Mouse (Mus musculus) midbrain, postnatal 0 days (tissue): Measurements from ENCODE around the gene Naglu. TPM values are rescaled to one million over a fixed set of nuclear protein-coding genes. Genes with fewer than 3 reads are reported as not detected.

Experiments
- ATAC-seq: fragments of 200-750 bp; cut with Nextera tagmentation; 2 replicates; pipeline ENCODE4 v1.8.0; 2017; ENCODE audit warnings: moderate number of reproducible peaks, mild to moderate bottlenecking, moderate TSS enrichment, moderate library complexity; ENCODE audit not compliant: low FRiP score
- DNase-seq: peaks from one replicate; pipeline ENCODE4 v3.0.0-alpha.2; 2015; ENCODE audit warnings: low spot score
- H3K27ac ChIP-seq: fragments of 300-500 bp; sonication (generic); 2 replicates; pipeline ENCODE4 v1.5.1; 2014; ENCODE audit warnings: low read depth, mild to moderate bottlenecking, low read length, mixed read lengths
- H3K27me3 ChIP-seq: fragments of 300-500 bp; sonication (generic); 2 replicates; pipeline ENCODE4 v1.6.1; 2014; ENCODE audit warnings: low read length, control low read depth, mixed read lengths; ENCODE audit not compliant: insufficient read depth
- H3K36me3 ChIP-seq: fragments of 300-500 bp; sonication (generic); 2 replicates; pipeline ENCODE4 v1.6.1; 2014; ENCODE audit warnings: low read length, control low read depth, mixed read lengths; ENCODE audit not compliant: insufficient read depth
- H3K4me1 ChIP-seq: fragments of 300-500 bp; sonication (generic); 2 replicates; pipeline ENCODE4 v1.6.1; 2014; ENCODE audit warnings: mild to moderate bottlenecking, control low read depth, antibody characterized with exemption, low read length, mixed read lengths; ENCODE audit not compliant: insufficient read depth
- H3K4me2 ChIP-seq: fragments of 300-500 bp; sonication (generic); 2 replicates; pipeline ENCODE4 v1.6.1; 2014; ENCODE audit warnings: low read depth, mild to moderate bottlenecking, low read length, mixed read lengths; ENCODE audit not compliant: poor library complexity, severe bottlenecking
- H3K4me3 ChIP-seq: fragments of 300-500 bp; sonication (generic); 2 replicates; pipeline ENCODE4 v1.5.1; 2014; ENCODE audit warnings: low read depth, mild to moderate bottlenecking, low read length, moderate library complexity
- H3K9ac ChIP-seq: fragments of 300-500 bp; sonication (generic); replicated peaks from 2 replicates; pipeline ENCODE4 v1.6.1; 2014; ENCODE audit warnings: mild to moderate bottlenecking, low read length, moderate library complexity, mixed read lengths; ENCODE audit not compliant: poor library complexity, severe bottlenecking
- H3K9me3 ChIP-seq: fragments of 300-500 bp; sonication (generic); 2 replicates; pipeline ENCODE4 v1.6.1; 2016; ENCODE audit warnings: low read length, control low read depth
- CTCF ChIP-seq: IDR thresholded peaks from 2 replicates; pipeline ENCODE4 v1.5.1; 2016; ENCODE audit warnings: antibody characterized with exemption, mild to moderate bottlenecking
- WGBS: fragments of 180-500 bp; shearing (Covaris S2); extraction: QIAGEN DNeasy Blood & Tissue Kit; methylation state at CpG from one replicate; pipeline ENCODE4 v1.1.7; 2014; 5-methylcytosine and 5-hydroxymethylcytosine counted together
- polyA plus RNA-seq: library from polyadenylated mRNA; unstranded; fragments of >200 nt; fragmentation: Nextera tagmentation; extraction: Ambion mirVana; gene quantifications from 2 replicates; pipeline ENCODE4 v1.2.1, GENCODE M21; 2015
- total RNA-seq: library from RNA; depleted of rRNA; stranded (reverse); fragments of >200 nt; gene quantifications from 2 replicates; pipeline ENCODE4 v1.2.3, GENCODE M21; 2014

Naglu gene
- total and polyA plus RNA-seq, 2 experiments from 2014 or later: 16.6 to 22.2 TPM

- 91% methylated on average over 4 of the region's 4 CpGs for WGBS
- ATAC-seq (no peak), DNase-seq (no peak)
- no peak overlapping the region for H3K4me3 ChIP-seq
- H3K9ac ChIP-seq: no peak overlapping the region
- no peak overlapping the region for H3K27ac ChIP-seq
- H3K4me1 ChIP-seq: no peaks in the 10 kb centered on the region
- H3K27me3 ChIP-seq: no peaks in the 10 kb centered on the region
- peaks cover 89% of the 10 kb centered on the region for H3K36me3 ChIP-seq
- no peak overlapping the region for H3K4me2 ChIP-seq
- no peaks in the 10 kb centered on the region for H3K9me3 ChIP-seq
- no peak for TF ChIP-seq CTCF
Observed at GRCm38 (mm10) chr11:101045826-101046225, 24.0 kb upstream of the Naglu start.

- Histone ChIP-seq H3K4me3 (no peak overlapping the region), H3K9me3 (no peaks in the 10 kb centered on the region), H3K27me3 (no peaks in the 10 kb centered on the region), H3K4me1 (no peaks in the 10 kb centered on the region), H3K4me2 (no peak overlapping the region), H3K36me3 (peaks cover 91% of the 10 kb centered on the region), H3K9ac (no peak overlapping the region), H3K27ac (no peak overlapping the region)
- WGBS: 73% methylated on average over 9 of the region's 9 CpGs
- ATAC-seq (no peak), DNase-seq (no peak)
- TF ChIP-seq CTCF: no peak
Observed at GRCm38 (mm10) chr11:101046440-101046839, 23.4 kb upstream of the Naglu start.

GRCm38 (mm10) chr11:101047502-101047901 lies 22.3 kb upstream of the Naglu start:
- WGBS: 90% methylated on average over 3 of the region's 3 CpGs
- ATAC-seq: no peak
- peaks cover 93% of the 10 kb centered on the region for H3K36me3 ChIP-seq

GRCm38 (mm10) chr11:101050359-101050758 lies 19.5 kb upstream of the Naglu start:
- ATAC-seq (no peak), DNase-seq (no peak)
- WGBS: 92% methylated on average over 9 of the region's 9 CpGs
- Histone ChIP-seq H3K4me2 (no peak overlapping the region), H3K36me3 (peaks cover 93% of the 10 kb centered on the region), H3K4me3 (no peak overlapping the region), H3K27ac (no peak overlapping the region), H3K9me3 (no peaks in the 10 kb centered on the region), H3K27me3 (no peaks in the 10 kb centered on the region), H3K9ac (no peak overlapping the region), H3K4me1 (no peaks in the 10 kb centered on the region)
- no peak for TF ChIP-seq CTCF

More at GRCm38 (mm10) chr11:101047502-101047901, 22.3 kb upstream of the Naglu start:
- Histone ChIP-seq H3K4me1 (no peaks in the 10 kb centered on the region), H3K4me2 (no peak overlapping the region), H3K9me3 (no peaks in the 10 kb centered on the region), H3K4me3 (no peak overlapping the region), H3K27me3 (no peaks in the 10 kb centered on the region), H3K9ac (no peak overlapping the region), H3K27ac (no peak overlapping the region)
- TF ChIP-seq CTCF: no peak
- no peak for DNase-seq

GRCm38 (mm10) chr11:101051051-101051493 lies 18.7 kb upstream of the Naglu start:
- H3K27me3 ChIP-seq: no peaks in the 10 kb centered on the region
- WGBS: 85% methylated on average over 6 of the region's 6 CpGs
- no peak overlapping the region for H3K4me3 ChIP-seq
- no peaks in the 10 kb centered on the region for H3K4me1 ChIP-seq
- H3K36me3 ChIP-seq: peaks cover 93% of the 10 kb centered on the region
- ATAC-seq (no peak), DNase-seq (no peak)
- no peaks in the 10 kb centered on the region for H3K9me3 ChIP-seq
- no peak overlapping the region for H3K4me2 ChIP-seq
- H3K27ac ChIP-seq: no peak overlapping the region
- no peak for TF ChIP-seq CTCF
- H3K9ac ChIP-seq: no peak overlapping the region

- Histone ChIP-seq H3K27ac (no peak overlapping the region), H3K9ac (no peak overlapping the region), H3K4me3 (no peak overlapping the region), H3K4me2 (no peak overlapping the region), H3K4me1 (no peaks in the 10 kb centered on the region), H3K27me3 (no peaks in the 10 kb centered on the region), H3K36me3 (peaks cover 92% of the 10 kb centered on the region), H3K9me3 (no peaks in the 10 kb centered on the region)
- WGBS: 85% methylated on average over 8 of the region's 8 CpGs
- TF ChIP-seq CTCF: no peak
- no peak for DNase-seq
- ATAC-seq: no peak
Observed at GRCm38 (mm10) chr11:101051617-101052016, 18.2 kb upstream of the Naglu start.
